Mouse (Mus musculus): ENCODE data around the gene Ryr3.

The Ryr3 gene

GRCm38 (mm10) chr2:112900747-112901146 is 316.1 kb downstream of the Ryr3 start:
- no peak for DNase-seq

GRCm38 (mm10) chr2:112884456-112885114 is 332.3 kb downstream of the Ryr3 start:
- DNase-seq: no peak

GRCm38 (mm10) chr2:112881805-112882204 is 335.1 kb downstream of the Ryr3 start:
- peak; percentile 55 for DNase-seq

- DNase-seq: peak; percentile 44
Observed at GRCm38 (mm10) chr2:112881376-112881775, 335.5 kb downstream of the Ryr3 start.

- peak; percentile 34 for DNase-seq
Observed at GRCm38 (mm10) chr2:112877404-112877803, 339.5 kb downstream of the Ryr3 start.

GRCm38 (mm10) chr2:112866043-112866551 is 350.8 kb downstream of the Ryr3 start:
- DNase-seq: no peak

- no peak for DNase-seq
Observed at GRCm38 (mm10) chr2:112861792-112862191, 355.1 kb downstream of the Ryr3 start.

- no peak for DNase-seq
Observed at GRCm38 (mm10) chr2:112845583-112846512, 371.0 kb downstream of the Ryr3 start.

GRCm38 (mm10) chr2:112842877-112843276 is 374.0 kb downstream of the Ryr3 start:
- no peak for DNase-seq

- no peak for DNase-seq
Observed at GRCm38 (mm10) chr2:112831423-112832305, 385.2 kb downstream of the Ryr3 start.

- no peak for DNase-seq
Observed at GRCm38 (mm10) chr2:112826571-112826970, 390.3 kb downstream of the Ryr3 start.

- DNase-seq: no peak
Observed at GRCm38 (mm10) chr2:112822721-112823120, 394.2 kb downstream of the Ryr3 start.

GRCm38 (mm10) chr2:112819059-112819458 is 397.8 kb downstream of the Ryr3 start:
- DNase-seq: no peak

GRCm38 (mm10) chr2:112816976-112817375 is 399.9 kb downstream of the Ryr3 start:
- no peak for DNase-seq

GRCm38 (mm10) chr2:112815960-112816359 is 400.9 kb downstream of the Ryr3 start:
- no peak for DNase-seq

- DNase-seq: no peak
Observed at GRCm38 (mm10) chr2:112812637-112813402, 404.1 kb downstream of the Ryr3 start.

- DNase-seq: no peak
Observed at GRCm38 (mm10) chr2:112806015-112806414, 410.9 kb downstream of the Ryr3 start.

- peak; percentile 42 for DNase-seq
Observed at GRCm38 (mm10) chr2:112799995-112800353, 416.9 kb downstream of the Ryr3 start.

GRCm38 (mm10) chr2:112799351-112799994 is 417.4 kb downstream of the Ryr3 start:
- DNase-seq: no peak

GRCm38 (mm10) chr2:112781631-112782030 is 435.3 kb downstream of the Ryr3 start:
- no peak for DNase-seq

- peak; percentile 38 for DNase-seq
Observed at GRCm38 (mm10) chr2:112774762-112775161, 442.1 kb downstream of the Ryr3 start.

- no peak for DNase-seq
Observed at GRCm38 (mm10) chr2:112767665-112768064, 449.2 kb downstream of the Ryr3 start.
